In the genomic region with DNA sequence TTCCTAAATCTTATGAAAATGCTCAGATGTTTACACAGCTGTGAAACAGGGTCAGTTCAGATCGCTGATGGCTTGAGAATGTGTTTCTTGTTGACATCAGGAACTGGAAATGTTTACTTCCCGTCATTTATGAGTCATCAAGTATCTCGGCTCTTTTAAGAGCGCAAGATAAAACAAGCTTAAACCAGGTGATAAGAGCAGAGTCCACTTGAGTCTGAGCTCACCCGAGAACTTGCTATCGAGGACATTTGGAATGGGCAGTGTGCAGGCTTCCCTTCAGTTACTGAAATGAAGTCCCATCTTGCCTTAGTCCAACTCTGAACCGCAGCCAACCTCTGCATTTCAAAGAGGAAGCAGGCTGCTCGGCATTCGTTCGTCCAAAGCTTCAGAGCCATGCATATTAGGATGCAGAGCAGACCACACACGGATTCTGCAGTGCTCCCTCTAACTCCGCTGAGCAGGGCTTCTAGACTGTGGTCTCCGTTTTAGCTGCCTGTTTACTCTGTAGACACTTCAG, we compare ENCODE assay signal across 10 mouse cellular contexts. TPM values are rescaled to one million over a fixed set of nuclear protein-coding genes. Genes with fewer than 3 reads are reported as not detected.
DNase-seq lines count a peak whose midpoint lies in the region; ATAC-seq and TF ChIP-seq lines count a peak whose summit lies in the region.
"Had no signal": no experiment of that assay in that cellular context is flagged by ENCODE, and none has a peak within 500 bp of the region (broad histone marks: within the 10 kb centered on the region; RNA-seq: fewer than 3 reads in every experiment).

No protein-coding gene starts in this region.

- no peak overlapping the region for H3K9ac ChIP-seq in heart, postnatal 0 days (replicated peaks; ENCODE audit: low read depth, low read length)
- H3K9ac ChIP-seq in lung, postnatal 0 days (replicated peaks; ENCODE audit: low read depth) = no peak overlapping the region
- no peak overlapping the region for H3K9ac ChIP-seq in forebrain, embryonic 14.5 days (ENCODE audit: low read length)
- H3K9ac ChIP-seq: hindbrain, embryonic 13.5 days; liver, embryonic 14.5 days had no signal

- TF ChIP-seq EP300 in heart, postnatal 0 days (IDR thresholded peaks at IDR 0.05; ENCODE audit: low read depth) = no peak
- TF ChIP-seq EP300 in lung, postnatal 0 days (IDR thresholded peaks at IDR 0.05) = peak; percentile 51; the same call in 1 of the 2 replicates

- H3K4me2 ChIP-seq in heart, postnatal 0 days (ENCODE audit: low read depth, low read length) = peak overlapping the region; percentile 29
- peak overlapping the region; percentile 27 for H3K4me2 ChIP-seq in lung, postnatal 0 days (replicated peaks; ENCODE audit: low read depth, low read length)
- H3K4me2 ChIP-seq in forebrain, embryonic 14.5 days (ENCODE audit: low read length) = no peak overlapping the region
- H3K4me2 ChIP-seq: hindbrain, embryonic 13.5 days had no signal

- H3K27ac ChIP-seq in heart, postnatal 0 days (ENCODE audit: low read depth) = no peak overlapping the region
- 0 out of 2 replicates have a peak overlapping the region, but pooled peaks have one; percentile 11 for H3K27ac ChIP-seq in lung, postnatal 0 days (ENCODE audit: low read length)
- no peak overlapping the region for H3K27ac ChIP-seq in forebrain, embryonic 14.5 days (ENCODE audit: low read depth, low read length)
- H3K27ac ChIP-seq: hindbrain, embryonic 13.5 days; liver, embryonic 14.5 days had no signal

- H3K27me3 ChIP-seq in heart, postnatal 0 days (ENCODE audit: control insufficient read depth, insufficient read depth, low read length) = no peaks in the 10 kb centered on the region
- no peaks in the 10 kb centered on the region for H3K27me3 ChIP-seq in lung, postnatal 0 days (replicated peaks; ENCODE audit: insufficient read depth, low read length)
- H3K27me3 ChIP-seq in forebrain, embryonic 14.5 days (replicated peaks; ENCODE audit: control insufficient read depth, insufficient read depth, low read length) = no peaks in the 10 kb centered on the region
- H3K27me3 ChIP-seq: hindbrain, embryonic 13.5 days had no signal

- H3K36me3 ChIP-seq in heart, postnatal 0 days (replicated peaks; ENCODE audit: control insufficient read depth, insufficient read depth, low read length) = no peaks in the 10 kb centered on the region
- no peaks in the 10 kb centered on the region for H3K36me3 ChIP-seq in lung, postnatal 0 days (ENCODE audit: insufficient read depth, low read length)
- H3K36me3 ChIP-seq in forebrain, embryonic 14.5 days (ENCODE audit: control insufficient read depth, insufficient read depth, low read length) = no peaks in the 10 kb centered on the region
- H3K36me3 ChIP-seq: hindbrain, embryonic 13.5 days had no signal

- peaks cover 8% of the 10 kb centered on the region; the same call in 1 of the 2 replicates for H3K4me1 ChIP-seq in heart, postnatal 0 days (ENCODE audit: control insufficient read depth, insufficient read depth)
- H3K4me1 ChIP-seq in lung, postnatal 0 days (ENCODE audit: insufficient read depth, low read depth, low read length) = no peaks in the 10 kb centered on the region
- no peaks in the 10 kb centered on the region for H3K4me1 ChIP-seq in forebrain, embryonic 14.5 days (ENCODE audit: control insufficient read depth, insufficient read depth, low read length)
- H3K4me1 ChIP-seq: hindbrain, embryonic 13.5 days had no signal

- H3K4me3 ChIP-seq in heart, postnatal 0 days (ENCODE audit: low read depth, low read length) = peak overlapping the region; percentile 3; the same call in 1 of the 2 replicates
- no peak overlapping the region for H3K4me3 ChIP-seq in lung, postnatal 0 days (ENCODE audit: low read depth, low read length)
- H3K4me3 ChIP-seq in forebrain, embryonic 14.5 days (ENCODE audit: low read depth, low read length) = no peak overlapping the region
- H3K4me3 ChIP-seq: hindbrain, embryonic 13.5 days had no signal

- 9% methylated on average over 13 of the region's 13 CpGs for WGBS in heart, postnatal 0 days
- 2% methylated on average over 13 of the region's 13 CpGs for WGBS in lung, postnatal 0 days
- 69% methylated on average over 13 of the region's 13 CpGs for WGBS in forebrain, embryonic 14.5 days

- DNase-seq in heart, adult 8-10 months (ENCODE audit: low spot score) = peak; percentile 10
- DNase-seq in heart, adult 11 months = no peak
- DNase-seq in A20 (ENCODE audit: low read depth, low spot score) = peak; percentile 43
- DNase-seq in heart, postnatal 0 days (ENCODE audit: low spot score) = no peak
- peak; percentile 46 for DNase-seq in lung, postnatal 0 days (ENCODE audit: low spot score)
- no peak for DNase-seq in spleen, postnatal 36 days (ENCODE audit: low spot score in 2 of 2)
- DNase-seq in thymus, postnatal 4 days = no peak
- no peak for DNase-seq in forebrain, embryonic 14.5 days (ENCODE audit: low spot score)

- no peaks in the 10 kb centered on the region for H3K9me3 ChIP-seq in heart, postnatal 0 days (replicated peaks; ENCODE audit: control insufficient read depth, low read length)
- no peaks in the 10 kb centered on the region for H3K9me3 ChIP-seq in lung, postnatal 0 days (ENCODE audit: low read length)
- H3K9me3 ChIP-seq in forebrain, embryonic 14.5 days (replicated peaks; ENCODE audit: control insufficient read depth, low read length) = no peaks in the 10 kb centered on the region
- H3K9me3 ChIP-seq: hindbrain, embryonic 13.5 days had no signal

- no peak for ATAC-seq in heart, postnatal 0 days (ENCODE audit: insufficient read depth, low read depth)
- peak; percentile 54 for ATAC-seq in lung, postnatal 0 days
- ATAC-seq in forebrain, embryonic 14.5 days = no peak

- no peak for TF ChIP-seq CTCF in heart, postnatal 0 days (IDR thresholded peaks at IDR 0.05; ENCODE audit: low read depth)
- no peak for TF ChIP-seq CTCF in lung, postnatal 0 days (IDR thresholded peaks at IDR 0.05)

RNA-seq across cellular contexts. Expression of gene Rassf6, which starts 37.0 kb away (rescaled TPM):
- not detected for total RNA-seq in heart, adult 8-10 months (2022)
- 0.35 and 0.65 TPM in 2 replicates for total RNA-seq in heart, postnatal 0 days (2014; rRNA removed; ENCODE audit: low replicate concordance)
- 0.41 and 0.43 TPM in 2 replicates for polyA plus RNA-seq in heart, postnatal 0 days (2015; fragmentation: Nextera tagmentation; extraction: Ambion mirVana)
- polyA plus RNA-seq in lung, postnatal 0 days (2015; fragmentation: Nextera tagmentation; extraction: Ambion mirVana) = 6.8 and 8.6 TPM in 2 replicates
- 0.74 and 1.1 TPM in 2 replicates for polyA plus RNA-seq in forebrain, embryonic 14.5 days (2014; fragmentation: Nextera tagmentation; extraction: Ambion mirVana)

RNA-seq across cellular contexts. Expression of gene 5830473C10Rik, which starts 42.6 kb away (rescaled TPM):
- total RNA-seq in heart, adult 8-10 months (2022) = not detected
- not detected in 2 replicates for total RNA-seq in heart, postnatal 0 days (2014; rRNA removed; ENCODE audit: low replicate concordance)
- not detected in 2 replicates for polyA plus RNA-seq in heart, postnatal 0 days (2015; fragmentation: Nextera tagmentation; extraction: Ambion mirVana)
- not detected in 2 replicates for polyA plus RNA-seq in lung, postnatal 0 days (2015; fragmentation: Nextera tagmentation; extraction: Ambion mirVana)
- not detected in 2 replicates for polyA plus RNA-seq in forebrain, embryonic 14.5 days (2014; fragmentation: Nextera tagmentation; extraction: Ambion mirVana)
- polyA plus RNA-seq: hindbrain, embryonic 13.5 days had no signal

Comparison
In these comparisons a context has a peak if more than half of its experiments do, and no peak if none do; other contexts are left out.
1. DNase-seq: peak in heart, adult 8-10 months (single experiment), A20 (single experiment) and lung, postnatal 0 days (single experiment); none in heart, adult 11 months (single experiment), heart, postnatal 0 days (single experiment), spleen, postnatal 36 days (0 of 2), thymus, postnatal 4 days (single experiment) and forebrain, embryonic 14.5 days (single experiment).